Mouse (Mus musculus) adrenal gland, postnatal 36 days (tissue): Measurements from ENCODE around the gene Asdurf. TPM values are rescaled to one million over a fixed set of nuclear protein-coding genes. Genes with fewer than 3 reads are reported as not detected.
"Not testable (repeated sequence)": the region's sequence is repeated elsewhere in the genome, so short reads cannot be mapped to it uniquely, and the experiment has no call there.

Experiments
- DNase-seq, 2 experiments: peaks; one replicate each; pipeline ENCODE4 v3.0.0; 2021; ENCODE audit warnings: mixed read lengths in 1 of 2
- long read RNA-seq, 2 experiments: library from polyadenylated mRNA; stranded (forward); transcript quantifications; one replicate each; pipeline ENCODE4 v2.0.0; 2021; ENCODE audit warnings: borderline sequencing depth in 2 of 2
- total RNA-seq, 2 experiments: library from RNA; stranded (reverse); gene quantifications; 2 replicates each; pipeline ENCODE4 v1.2.3; 2021

The Asdurf gene
- total RNA-seq: 1 to 10 TPM in 1 of 2 experiments, not detected in 1; 3.7 TPM
- long read RNA-seq, experiment 1, partial matches to known transcripts: 0 of 4 reads
- long read RNA-seq, experiment 1, other reads (novel, unspliced or antisense): 0 of 4 reads
- long read RNA-seq, experiment 2, partial matches to known transcripts: 0 of 3 reads
- long read RNA-seq, experiment 2, other reads (novel, unspliced or antisense): 0 of 3 reads

- DNase-seq: peak; percentile 97 to 98
Observed at GRCm38 (mm10) chr1:53352327-53353261, at the start of gene Asdurf, which contains the start of the genes Gm28551 and Asnsd1. Gene Asdurf, minus strand, starts transcription at chr1:53352619. Gene Gm28551, minus strand, starts transcription at chr1:53352667. Gene Asnsd1, minus strand, starts transcription at chr1:53352752.

GRCm38 (mm10) chr1:53393936-53394760 lies 41.7 kb upstream of the Asdurf start:
- peak; percentile 15 to 17 for DNase-seq

GRCm38 (mm10) chr1:53388762-53389161 lies 36.3 kb upstream of the Asdurf start:
- DNase-seq: no peak

GRCm38 (mm10) chr1:53384085-53384688 lies 31.8 kb upstream of the Asdurf start:
- DNase-seq: peak in 1 of 2 experiments; percentile 16

- no peak for DNase-seq
Observed at GRCm38 (mm10) chr1:53377731-53378130, 25.3 kb upstream of the Asdurf start.

GRCm38 (mm10) chr1:53375965-53376364 lies 23.5 kb upstream of the Asdurf start:
- DNase-seq: not testable (repeated sequence)

- DNase-seq: no peak
Observed at GRCm38 (mm10) chr1:53358988-53359387, 6.6 kb upstream of the Asdurf start.

GRCm38 (mm10) chr1:53341071-53341470 lies 11.3 kb downstream of the Asdurf start:
- DNase-seq: no peak

- DNase-seq: not testable (repeated sequence)
Observed at GRCm38 (mm10) chr1:53337403-53337802, 15.0 kb downstream of the Asdurf start.

GRCm38 (mm10) chr1:53335465-53335864 lies 17.0 kb downstream of the Asdurf start:
- no peak for DNase-seq

- DNase-seq: not testable (repeated sequence)
Observed at GRCm38 (mm10) chr1:53333527-53333926, 18.9 kb downstream of the Asdurf start.

GRCm38 (mm10) chr1:53324827-53325494 lies 27.5 kb downstream of the Asdurf start:
- no peak for DNase-seq

- no peak for DNase-seq
Observed at GRCm38 (mm10) chr1:53324277-53324676, 28.1 kb downstream of the Asdurf start.

- no peak for DNase-seq
Observed at GRCm38 (mm10) chr1:53323254-53323653, 29.2 kb downstream of the Asdurf start.

- no peak for DNase-seq
Observed at GRCm38 (mm10) chr1:53321662-53322344, 30.6 kb downstream of the Asdurf start.

- DNase-seq: peak; percentile 89 to 91
Observed at GRCm38 (mm10) chr1:53312989-53313967, 39.1 kb downstream of the Asdurf start, which contains the start of gene Osgepl1. Gene Osgepl1, plus strand, starts transcription at chr1:53313624.

- DNase-seq: peak; percentile 28 to 34
Observed at GRCm38 (mm10) chr1:53300506-53300905, 51.9 kb downstream of the Asdurf start.
